Mouse (Mus musculus): Measurements from ENCODE around the gene Tex12.

Gene Tex12

DNA sequence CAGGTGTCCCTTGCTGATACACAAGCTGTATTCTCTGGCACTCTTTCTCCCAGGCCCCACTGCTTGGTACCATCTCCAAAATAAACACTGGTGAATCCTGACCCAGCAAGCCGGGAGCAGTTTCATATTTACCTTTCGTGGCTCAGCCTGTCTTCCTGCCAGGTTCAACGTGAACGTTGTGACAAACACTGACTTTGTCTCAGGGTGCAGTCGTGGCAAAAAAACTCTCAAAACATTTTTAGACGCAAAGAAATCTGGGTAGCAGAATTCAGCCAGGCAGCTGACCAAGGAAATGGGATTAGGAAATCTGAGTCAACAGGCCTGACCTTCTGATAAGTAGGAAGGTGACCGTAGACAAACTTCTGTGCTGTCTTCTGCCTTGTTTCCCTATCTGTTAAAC lies 53.6 kb downstream of the Tex12 start:
- DNase-seq (ENCODE audit: low read depth), result no peak

Data from c-Kit-positive CD71-positive TER-119-negative erythroid progenitor cells, embryonic 14.5 days (primary cell).